Mouse (Mus musculus) forebrain, embryonic 14.5 days (tissue): ENCODE results near the gene Irs3. TPM values are rescaled to one million over a fixed set of nuclear protein-coding genes. Genes with fewer than 3 reads are reported as not detected.

Source experiments
- ATAC-seq: fragments of 200-750 bp; cut with Nextera tagmentation; 2 replicates; pipeline ENCODE4 v1.8.0; 2017; ENCODE audit warnings: mild to moderate bottlenecking, moderate library complexity
- DNase-seq: peaks from one replicate; pipeline ENCODE4 v3.0.0-alpha.2; 2015; ENCODE audit warnings: low spot score
- H3K27ac ChIP-seq: fragments of 300-500 bp; sonication (generic); 2 replicates; pipeline ENCODE4 v1.5.1; 2014; ENCODE audit warnings: low read depth, mild to moderate bottlenecking, control low read depth, low read length, moderate library complexity
- H3K27me3 ChIP-seq: fragments of 300-500 bp; sonication (generic); replicated peaks from 2 replicates; pipeline ENCODE4 v1.6.1; 2014; ENCODE audit warnings: low read length, control low read depth, mixed read lengths; ENCODE audit not compliant: control insufficient read depth, insufficient read depth
- H3K36me3 ChIP-seq: fragments of 300-500 bp; sonication (generic); 2 replicates; pipeline ENCODE4 v1.6.1; 2014; ENCODE audit warnings: low read length, control low read depth; ENCODE audit not compliant: control insufficient read depth, insufficient read depth
- H3K4me1 ChIP-seq: fragments of 300-500 bp; sonication (generic); 2 replicates; pipeline ENCODE4 v1.6.1; 2014; ENCODE audit warnings: antibody characterized with exemption, low read length, control low read depth; ENCODE audit not compliant: control insufficient read depth, insufficient read depth
- H3K4me2 ChIP-seq: fragments of 300-500 bp; sonication (generic); 2 replicates; pipeline ENCODE4 v1.6.1; 2014; ENCODE audit warnings: mild to moderate bottlenecking, control low read depth, low read length
- H3K4me3 ChIP-seq: fragments of 300-500 bp; sonication (generic); 2 replicates; pipeline ENCODE4 v1.5.1; 2014; ENCODE audit warnings: low read depth, low read length, control low read depth
- H3K9ac ChIP-seq: fragments of 300-500 bp; sonication (generic); 2 replicates; pipeline ENCODE4 v1.6.1; 2014; ENCODE audit warnings: mild to moderate bottlenecking, low read length, control low read depth, moderate library complexity
- H3K9me3 ChIP-seq: fragments of 300-500 bp; sonication (generic); replicated peaks from 2 replicates; pipeline ENCODE4 v1.6.1; 2016; ENCODE audit warnings: low read length, control low read depth, mixed read lengths; ENCODE audit not compliant: control insufficient read depth
- WGBS: fragments of 180-500 bp; shearing (Covaris S2); extraction: QIAGEN DNeasy Blood & Tissue Kit; methylation state at CpG from one replicate; pipeline ENCODE4 v1.1.7; 2014; 5-methylcytosine and 5-hydroxymethylcytosine counted together
- polyA plus RNA-seq: library from polyadenylated mRNA; unstranded; fragments of >200 nt; fragmentation: Nextera tagmentation; extraction: Ambion mirVana; gene quantifications from 2 replicates; pipeline ENCODE4 v1.2.1, GENCODE M21; 2014

The Irs3 gene
- polyA plus RNA-seq, 1 experiment from 2014 or later: not detected

DNA sequence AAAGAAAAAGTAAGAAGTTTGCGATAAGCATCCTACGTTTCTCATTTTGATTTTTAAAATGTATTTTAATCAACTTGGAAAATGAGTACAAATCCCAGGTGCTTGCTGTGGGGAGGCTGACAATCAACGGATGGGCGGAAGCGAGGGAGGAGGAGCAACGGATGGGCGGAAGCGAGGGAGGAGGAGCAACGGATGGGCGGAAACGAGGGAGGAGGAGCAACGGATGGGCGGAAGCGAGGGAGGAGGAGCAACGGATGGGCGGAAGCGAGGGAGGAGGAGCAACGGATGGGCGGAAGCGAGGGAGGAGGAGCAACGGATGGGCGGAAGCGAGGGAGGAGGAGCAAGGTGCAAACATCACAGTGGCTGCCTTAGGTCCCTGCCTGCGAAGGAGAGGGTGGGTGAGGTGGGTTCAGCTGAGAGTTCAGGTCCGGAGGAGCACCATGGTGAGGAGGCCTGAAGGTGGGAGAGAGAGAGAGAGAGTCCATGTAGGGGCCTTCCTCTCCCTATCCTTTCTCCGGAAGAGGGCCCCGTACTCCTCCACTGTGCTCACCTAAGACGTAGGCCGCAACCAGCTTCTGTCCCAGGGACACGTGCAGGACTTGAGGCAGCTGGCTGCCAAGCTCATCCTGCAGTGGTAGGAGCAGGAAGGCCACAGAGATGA, 48.8 kb downstream of the Irs3 start:
- DNase-seq (no peak), ATAC-seq (no peak)
- H3K4me3 ChIP-seq: no peak overlapping the region

DNA sequence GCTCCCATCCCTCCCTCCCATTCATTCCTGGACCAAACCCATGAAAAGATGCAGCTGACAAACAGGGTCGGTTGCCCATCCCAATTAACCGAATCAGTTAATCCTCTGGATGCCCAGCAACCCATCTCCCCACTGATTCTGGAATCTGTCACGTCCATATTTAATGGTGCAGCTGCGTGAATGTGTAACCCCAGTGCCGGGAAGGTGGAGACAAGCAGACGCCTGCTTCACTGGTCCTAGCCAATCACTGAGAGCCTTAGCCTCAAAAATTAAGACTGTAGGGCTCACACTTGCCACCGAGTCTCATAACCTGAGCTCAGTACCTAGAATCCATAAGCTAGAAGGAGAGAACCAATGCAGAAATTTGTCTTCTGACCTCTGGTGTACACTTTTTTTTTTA, 49.6 kb downstream of the Irs3 start:
- no peak for ATAC-seq
- Histone ChIP-seq H3K9me3 (no peaks in the 10 kb centered on the region), H3K9ac (no peak overlapping the region), H3K36me3 (no peaks in the 10 kb centered on the region), H3K4me2 (no peak overlapping the region), H3K27me3 (no peaks in the 10 kb centered on the region), H3K27ac (no peak overlapping the region), H3K4me3 (no peak overlapping the region), H3K4me1 (peaks cover 13% of the 10 kb centered on the region)
- no peak for DNase-seq
- WGBS: 75% methylated on average over 7 of the region's 7 CpGs

More for the DNA sequence above, 48.8 kb downstream of the Irs3 start:
- Histone ChIP-seq H3K36me3 (no peaks in the 10 kb centered on the region), H3K9ac (no peak overlapping the region), H3K27me3 (no peaks in the 10 kb centered on the region), H3K9me3 (no peaks in the 10 kb centered on the region), H3K4me2 (peak overlapping the region; percentile 21; the same call in 1 of the 2 replicates), H3K27ac (no peak overlapping the region), H3K4me1 (peaks cover 13% of the 10 kb centered on the region)
- 38% methylated on average over 22 of the region's 30 CpGs for WGBS

Other genes starting within 250 kb of the Irs3 start
- gene Zan, start 168.7 kb downstream of the Irs3 start, polyA plus RNA-seq: 0.04 and 0.05 TPM in 2 replicates
- 81.2 and 98.0 TPM in 2 replicates for gene Pop7, start 143.2 kb downstream of the Irs3 start, polyA plus RNA-seq
- gene Gigyf1, start 127.2 kb downstream of the Irs3 start, polyA plus RNA-seq: 11.5 and 13.0 TPM in 2 replicates
- gene Epo, start 112.5 kb downstream of the Irs3 start, polyA plus RNA-seq: not detected in 2 replicates
- 598 and 644 TPM in 2 replicates for gene Gnb2, start 112.2 kb downstream of the Irs3 start, polyA plus RNA-seq
- 184 and 201 TPM in 2 replicates for gene Actl6b, start 92.2 kb downstream of the Irs3 start, polyA plus RNA-seq
- gene Tfr2, start 75.9 kb downstream of the Irs3 start, polyA plus RNA-seq: 1.8 and 1.9 TPM in 2 replicates
- 44.4 and 58.4 TPM in 2 replicates for gene Mospd3, start 44.7 kb downstream of the Irs3 start, polyA plus RNA-seq
- 10.5 and 12.3 TPM in 2 replicates for gene Pcolce, start 31.9 kb downstream of the Irs3 start, polyA plus RNA-seq
- gene Fbxo24, start 16.7 kb downstream of the Irs3 start, polyA plus RNA-seq: 0.10 TPM in 1 of 2 replicates, not detected in the other
- 12.3 and 12.4 TPM in 2 replicates for gene Lrch4, start 16.6 kb downstream of the Irs3 start, polyA plus RNA-seq
- gene Gm20605, start 16.5 kb downstream of the Irs3 start, polyA plus RNA-seq: 4.6 and 6.6 TPM in 2 replicates
- 1.5 and 4.6 TPM in 2 replicates for gene Sap25, start 4.4 kb downstream of the Irs3 start, polyA plus RNA-seq
- gene Agfg2, start 39.0 kb upstream of the Irs3 start, polyA plus RNA-seq: 10.4 and 11.8 TPM in 2 replicates
- gene Nyap1, start 95.9 kb upstream of the Irs3 start, polyA plus RNA-seq: 13.8 and 14.5 TPM in 2 replicates
- 52.3 and 62.1 TPM in 2 replicates for gene Tsc22d4, start 100.0 kb upstream of the Irs3 start, polyA plus RNA-seq
- gene Ppp1r35, start 133.1 kb upstream of the Irs3 start, polyA plus RNA-seq: 55.1 and 60.0 TPM in 2 replicates
- 13.1 and 13.2 TPM in 2 replicates for gene Mepce, start 141.9 kb upstream of the Irs3 start, polyA plus RNA-seq
- gene Zcwpw1, start 142.1 kb upstream of the Irs3 start, polyA plus RNA-seq: 7.3 and 7.7 TPM in 2 replicates
- gene Pilra, start 190.6 kb upstream of the Irs3 start, polyA plus RNA-seq: 0.33 and 0.67 TPM in 2 replicates
- gene Pilrb1, start 212.4 kb upstream of the Irs3 start, polyA plus RNA-seq: 0.17 TPM in 1 of 2 replicates, not detected in the other
- not detected in 2 replicates for gene Pilrb2, start 226.1 kb upstream of the Irs3 start, polyA plus RNA-seq